Mouse (Mus musculus) limb, embryonic 14.5 days (tissue): ENCODE measurements around the gene Inhbe. TPM values are rescaled to one million over a fixed set of nuclear protein-coding genes. Genes with fewer than 3 reads are reported as not detected.

ENCODE experiments used
- ATAC-seq: fragments of 200-750 bp; cut with Nextera tagmentation; 2 replicates; pipeline ENCODE4 v1.8.0; 2017; ENCODE audit warnings: low read depth, moderate number of reproducible peaks, moderate TSS enrichment; ENCODE audit not compliant: low FRiP score
- DNase-seq: peaks from one replicate; pipeline ENCODE4 v3.0.0-alpha.2; 2015; ENCODE audit warnings: low spot score
- H3K27ac ChIP-seq: fragments of 300-500 bp; sonication (generic); replicated peaks from 2 replicates; pipeline ENCODE4 v1.5.1; 2014; ENCODE audit warnings: low read depth, mild to moderate bottlenecking, low read length, moderate library complexity, mixed read lengths
- H3K27me3 ChIP-seq: fragments of 300-500 bp; sonication (generic); 2 replicates; pipeline ENCODE4 v1.6.1; 2014; ENCODE audit warnings: low read length, mixed read lengths; ENCODE audit not compliant: control insufficient read depth, insufficient read depth
- H3K36me3 ChIP-seq: fragments of 300-500 bp; sonication (generic); 2 replicates; pipeline ENCODE4 v1.6.1; 2014; ENCODE audit warnings: mild to moderate bottlenecking, low read length, moderate library complexity, mixed read lengths; ENCODE audit not compliant: control insufficient read depth, insufficient read depth
- H3K4me1 ChIP-seq: fragments of 300-500 bp; sonication (generic); 2 replicates; pipeline ENCODE4 v1.6.1; 2014; ENCODE audit warnings: antibody characterized with exemption, low read length, mixed read lengths; ENCODE audit not compliant: control insufficient read depth, insufficient read depth
- H3K4me2 ChIP-seq: fragments of 300-500 bp; sonication (generic); replicated peaks from 2 replicates; pipeline ENCODE4 v1.6.1; 2014; ENCODE audit warnings: low read depth, mild to moderate bottlenecking, low read length, moderate library complexity; ENCODE audit not compliant: severe bottlenecking
- H3K4me3 ChIP-seq: fragments of 300-500 bp; sonication (generic); replicated peaks from 2 replicates; pipeline ENCODE4 v1.5.1; 2014; ENCODE audit warnings: low read length
- H3K9ac ChIP-seq: fragments of 300-500 bp; sonication (generic); 2 replicates; pipeline ENCODE4 v1.6.1; 2014; ENCODE audit warnings: mild to moderate bottlenecking, low read depth, low read length, moderate library complexity; ENCODE audit not compliant: severe bottlenecking
- H3K9me3 ChIP-seq: fragments of 300-500 bp; sonication (generic); 2 replicates; pipeline ENCODE4 v1.6.1; 2016; ENCODE audit warnings: low read length; ENCODE audit not compliant: control insufficient read depth
- POLR2A ChIP-seq: fragments of 200-500 bp; IDR thresholded peaks from 2 replicates; pipeline ENCODE4 v1.8.0; 2012; ENCODE audit warnings: inconsistent platforms, mild to moderate bottlenecking, moderate library complexity, borderline replicate concordance; ENCODE audit not compliant: insufficient read depth, insufficient read length; ENCODE audit errors: extremely low read depth
- WGBS: fragments of 180-500 bp; shearing (Covaris S2); extraction: QIAGEN DNeasy Blood & Tissue Kit; methylation state at CpG from one replicate; pipeline ENCODE4 v1.1.7; 2014; 5-methylcytosine and 5-hydroxymethylcytosine counted together
- polyA plus RNA-seq, 2 experiments: library from polyadenylated mRNA; depleted of rRNA in 1 of 2; stranded (reverse) in 1 of 2; unstranded in 1 of 2; fragments of >200 nt; fragmentation: Nextera tagmentation in 1 of 2; extraction: Ambion mirVana in 1 of 2; gene quantifications; 2 replicates each; pipeline versions ENCODE4 v1.2.1 to v1.2.3; 2012 to 2014

Inhbe gene
- polyA plus RNA-seq, 2 experiments, result not detected

DNA sequence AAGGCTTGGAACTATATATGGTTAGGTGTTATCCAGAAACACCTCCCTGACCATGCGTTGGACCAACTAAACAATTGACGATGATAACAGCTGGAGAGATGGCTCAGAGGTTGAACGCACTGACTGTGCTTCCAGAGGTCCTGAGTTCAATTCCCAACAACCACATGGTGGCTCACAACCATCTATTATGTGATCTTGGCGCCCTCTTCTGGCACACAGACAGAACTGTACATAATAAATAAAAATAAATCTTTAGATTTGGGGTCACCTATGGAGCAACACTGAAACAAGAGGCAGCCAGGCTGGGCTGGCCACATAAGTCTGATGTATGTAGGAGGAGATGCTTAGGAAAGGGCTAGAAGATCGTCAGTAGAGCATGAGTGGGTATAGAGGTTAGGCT lies 21.1 kb downstream of the Inhbe start:
- H3K27me3 ChIP-seq, result no peaks in the 10 kb centered on the region
- no peak overlapping the region for H3K4me3 ChIP-seq
- no peak for ATAC-seq
- H3K27ac ChIP-seq, result no peak overlapping the region
- no peak for DNase-seq
- TF ChIP-seq POLR2A, result no peak
- no peaks in the 10 kb centered on the region for H3K9me3 ChIP-seq
- no peak overlapping the region for H3K9ac ChIP-seq
- H3K36me3 ChIP-seq, result peaks cover 77% of the 10 kb centered on the region
- H3K4me2 ChIP-seq, result no peak overlapping the region
- 71% methylated on average over 5 of the region's 5 CpGs for WGBS
- no peaks in the 10 kb centered on the region for H3K4me1 ChIP-seq

DNA sequence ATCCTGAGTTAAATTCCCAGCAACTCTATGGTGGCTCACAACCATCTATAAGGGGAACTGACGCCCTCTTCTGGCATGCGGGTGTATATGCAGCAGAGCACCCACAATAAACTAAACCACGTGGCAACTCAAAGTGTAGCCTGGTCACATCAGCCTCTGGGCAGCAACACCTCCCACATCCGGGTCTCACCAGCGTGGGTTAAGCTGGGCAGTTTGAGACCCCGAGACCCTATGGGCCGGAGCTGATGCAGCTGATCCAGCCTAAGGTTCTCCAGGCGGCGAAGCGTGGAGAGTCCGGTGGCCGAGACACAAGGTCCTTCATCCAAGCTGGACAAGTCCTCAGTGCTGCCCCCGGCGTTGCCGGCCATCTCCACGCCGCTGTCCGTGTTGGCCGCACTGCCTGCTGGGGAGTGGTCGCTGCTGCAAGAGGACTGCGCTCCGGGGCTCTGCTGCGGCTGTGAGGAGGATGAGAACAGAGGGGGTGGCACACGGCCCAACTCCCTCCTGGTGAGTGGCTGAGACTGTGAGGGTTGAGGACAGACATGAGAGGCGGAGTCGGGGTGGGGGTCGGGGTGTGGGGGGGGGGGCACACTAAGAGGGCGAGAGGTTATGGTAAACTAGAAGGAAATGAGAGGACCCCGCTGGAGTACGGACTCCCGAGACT lies 21.9 kb downstream of the Inhbe start:
- no peak overlapping the region; the same call in 1 of the 2 replicates for H3K4me2 ChIP-seq
- no peak for DNase-seq

DNA sequence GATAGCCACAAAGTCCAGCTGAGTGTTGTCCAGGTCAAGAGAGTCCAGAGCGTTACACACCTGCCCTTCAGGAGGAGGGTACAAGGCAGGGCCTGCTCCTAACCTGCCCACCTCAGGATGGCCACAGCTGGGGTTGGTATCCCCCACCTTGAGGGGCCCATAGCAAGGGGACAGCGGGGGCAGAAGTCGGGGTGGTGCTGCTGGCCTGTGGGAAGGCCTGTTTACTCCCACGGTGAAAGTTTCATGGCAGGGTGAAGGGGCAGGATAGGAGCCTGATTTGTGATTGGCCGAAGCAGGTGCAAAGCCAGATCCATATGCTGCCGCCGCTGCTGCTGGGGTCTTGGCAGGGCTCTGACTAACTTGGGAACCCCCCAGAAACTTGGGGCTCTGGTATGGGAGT lies 24.0 kb downstream of the Inhbe start:
- Histone ChIP-seq H3K27ac (no peak overlapping the region), H3K4me2 (no peak overlapping the region), H3K36me3 (peaks cover 50% of the 10 kb centered on the region), H3K9ac (no peak overlapping the region), H3K4me3 (no peak overlapping the region), H3K27me3 (peaks cover 23% of the 10 kb centered on the region), H3K9me3 (no peaks in the 10 kb centered on the region), H3K4me1 (peaks cover 8% of the 10 kb centered on the region; the same call in 1 of the 2 replicates)
- no peak for ATAC-seq
- WGBS, result 77% methylated on average over 7 of the region's 7 CpGs
- TF ChIP-seq POLR2A, result no peak
- no peak for DNase-seq

More for the DNA sequence above, 21.9 kb downstream of the Inhbe start:
- H3K36me3 ChIP-seq, result peaks cover 71% of the 10 kb centered on the region
- H3K4me3 ChIP-seq, result no peak overlapping the region
- WGBS, result 45% methylated on average over 31 of the region's 31 CpGs
- ATAC-seq, result no peak
- no peak overlapping the region for H3K27ac ChIP-seq
- peaks cover 6% of the 10 kb centered on the region; the same call in 1 of the 2 replicates for H3K27me3 ChIP-seq
- no peaks in the 10 kb centered on the region for H3K9me3 ChIP-seq
- H3K9ac ChIP-seq, result no peak overlapping the region
- no peaks in the 10 kb centered on the region for H3K4me1 ChIP-seq
- no peak for TF ChIP-seq POLR2A

DNA sequence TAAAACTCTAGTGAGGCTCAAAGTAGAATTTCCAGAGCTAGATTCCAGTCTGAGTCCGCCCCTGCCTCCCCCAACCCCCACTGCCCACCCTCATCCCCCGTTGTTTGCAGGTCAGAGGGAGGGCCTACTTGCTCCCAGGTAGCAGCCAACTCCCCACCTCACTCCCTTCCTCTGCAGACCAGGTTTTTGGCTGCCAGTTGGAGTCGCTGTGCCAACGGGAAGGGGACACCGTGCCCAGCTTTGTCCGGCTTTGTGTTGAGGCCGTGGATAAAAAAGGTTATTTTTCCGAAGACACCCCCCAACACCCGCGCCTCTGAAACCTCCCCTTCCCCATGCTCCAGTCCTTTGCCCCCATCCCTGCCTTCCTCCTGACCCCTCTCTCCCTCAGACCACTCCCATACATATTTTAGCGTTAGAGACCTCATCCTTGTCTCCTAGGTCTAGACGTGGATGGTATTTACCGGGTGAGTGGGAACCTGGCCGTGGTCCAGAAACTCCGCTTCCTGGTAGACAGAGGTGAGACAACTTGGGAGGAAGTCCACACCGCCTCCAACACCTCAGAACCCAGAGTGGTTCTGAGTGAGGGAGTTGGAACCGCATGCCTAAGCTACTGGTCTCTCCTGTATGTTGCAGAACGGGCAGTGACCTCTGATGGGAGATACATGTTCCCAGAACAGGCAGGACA lies 26.6 kb downstream of the Inhbe start:
- Histone ChIP-seq H3K4me3 (peak overlapping the region; percentile 52; the same call in 1 of the 2 replicates), H3K27me3 (peaks cover 23% of the 10 kb centered on the region), H3K9me3 (no peaks in the 10 kb centered on the region), H3K36me3 (peaks cover 29% of the 10 kb centered on the region), H3K9ac (no peak overlapping the region), H3K4me2 (0 out of 2 replicates have a peak overlapping the region, but pooled peaks have one; percentile 96), H3K27ac (no peak overlapping the region), H3K4me1 (peaks cover 8% of the 10 kb centered on the region; the same call in 1 of the 2 replicates)
- no peak for TF ChIP-seq POLR2A
- DNase-seq (no peak), ATAC-seq (no peak)
- WGBS, result 60% methylated on average over 18 of the region's 18 CpGs

DNA sequence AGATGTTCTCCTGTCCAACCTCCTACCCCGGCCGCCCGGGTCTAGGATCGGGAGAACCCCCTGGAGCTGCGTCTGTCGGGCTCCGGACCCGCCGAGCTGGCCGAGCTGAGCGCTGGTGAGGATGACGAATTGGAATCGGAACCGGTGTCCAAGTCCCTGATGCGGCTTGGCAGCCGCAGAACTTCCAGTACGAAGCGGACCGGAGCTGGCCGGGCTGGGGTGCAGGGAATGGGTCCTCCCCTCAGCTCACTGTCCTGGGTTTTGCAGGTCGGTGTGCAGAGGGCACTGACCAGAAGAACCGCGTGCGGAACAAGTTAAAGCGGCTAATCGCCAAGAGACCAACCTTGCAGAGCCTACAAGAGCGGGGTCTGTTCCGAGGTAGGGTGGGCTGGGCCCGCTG lies 27.4 kb downstream of the Inhbe start:
- no peak overlapping the region for H3K27ac ChIP-seq
- H3K4me2 ChIP-seq, result peak overlapping the region; percentile 96
- peaks cover 23% of the 10 kb centered on the region for H3K27me3 ChIP-seq
- peaks cover 22% of the 10 kb centered on the region for H3K36me3 ChIP-seq
- no peak for TF ChIP-seq POLR2A
- peaks cover 8% of the 10 kb centered on the region; the same call in 1 of the 2 replicates for H3K4me1 ChIP-seq
- peak overlapping the region; percentile 52 for H3K4me3 ChIP-seq
- H3K9ac ChIP-seq, result peak overlapping the region; percentile 67
- 6% methylated on average over 29 of the region's 29 CpGs for WGBS
- no peak for ATAC-seq
- no peaks in the 10 kb centered on the region for H3K9me3 ChIP-seq
- no peak for DNase-seq
